9 mouse cellular contexts compared by ENCODE assay signal in genomic region chr15:101336474-101337174, GRCm38 (mm10). TPM values are rescaled to one million over a fixed set of nuclear protein-coding genes. Genes with fewer than 3 reads are reported as not detected.
DNase-seq lines count a peak whose midpoint lies in the region; ATAC-seq lines count a peak whose summit lies in the region.
"Had no signal": no experiment of that assay in that cellular context is flagged by ENCODE, and none has a peak within 500 bp of the region (broad histone marks: within the 10 kb centered on the region; RNA-seq: fewer than 3 reads in every experiment).

No protein-coding gene starts in this region.

- no peak for ATAC-seq in heart, embryonic 11.5 days (replicated peaks; ENCODE audit: insufficient number of reproducible peaks, low FRiP score, low TSS enrichment)
- peak; percentile 4; the same call in 1 of the 2 replicates for ATAC-seq in heart, embryonic 13.5 days (ENCODE audit: extremely low read depth, insufficient number of reproducible peaks, low FRiP score, low TSS enrichment)
- peak; percentile 40 for ATAC-seq in liver, embryonic 12.5 days
- no peak for ATAC-seq in megakaryocyte-erythroid progenitor cell, adult 5-6 weeks (replicated peaks; ENCODE audit: low FRiP score, low TSS enrichment, poor library complexity, severe bottlenecking)

- no peak overlapping the region for H3K4me3 ChIP-seq in heart, embryonic 11.5 days (ENCODE audit: low read depth, low read length)
- H3K4me3 ChIP-seq in heart, embryonic 13.5 days: no peak overlapping the region
- no peak overlapping the region for H3K4me3 ChIP-seq in liver, embryonic 12.5 days

- H3K9me3 ChIP-seq in heart, embryonic 11.5 days (replicated peaks; ENCODE audit: control insufficient read depth, low read length): no peaks in the 10 kb centered on the region
- no peaks in the 10 kb centered on the region for H3K9me3 ChIP-seq in heart, embryonic 13.5 days
- no peaks in the 10 kb centered on the region for H3K9me3 ChIP-seq in liver, embryonic 12.5 days (replicated peaks)

- 36% methylated on average over 24 of the region's 24 CpGs for WGBS in heart, embryonic 11.5 days (ENCODE audit: insufficient replicate concordance)
- WGBS in heart, embryonic 13.5 days: 34% methylated on average over 24 of the region's 24 CpGs
- 14% methylated on average over 24 of the region's 24 CpGs for WGBS in liver, embryonic 12.5 days (ENCODE audit: insufficient replicate concordance)

- peaks cover 13% of the 10 kb centered on the region; the same call in 1 of the 2 replicates for H3K27me3 ChIP-seq in heart, embryonic 11.5 days (ENCODE audit: control insufficient read depth, insufficient read depth, low read length)
- H3K27me3 ChIP-seq in heart, embryonic 13.5 days (replicated peaks): peaks cover 26% of the 10 kb centered on the region
- H3K27me3 ChIP-seq in liver, embryonic 12.5 days (replicated peaks): peaks cover 25% of the 10 kb centered on the region

- DNase-seq in heart, postnatal 4 days: no peak
- DNase-seq in urinary bladder, adult 2 months (ENCODE audit: low spot score): peak; percentile 84
- no peak for DNase-seq in embryo, embryonic 9.5 days (ENCODE audit: extremely low spot score)
- DNase-seq in natural killer cell, adult 2 months (ENCODE audit: low spot score in 2 of 2): no peak
- DNase-seq: cerebellum, adult 9-11 months had no signal

- no peak overlapping the region for H3K9ac ChIP-seq in heart, embryonic 11.5 days (ENCODE audit: low read depth, low read length)
- H3K9ac ChIP-seq in heart, embryonic 13.5 days: 0 out of 2 replicates have a peak overlapping the region, but pooled peaks have one; percentile 37
- H3K9ac ChIP-seq in liver, embryonic 12.5 days: no peak overlapping the region

- H3K4me2 ChIP-seq in heart, embryonic 11.5 days: 0 out of 2 replicates have a peak overlapping the region, but pooled peaks have one; percentile 8
- peak overlapping the region; percentile 14; the same call in 1 of the 2 replicates for H3K4me2 ChIP-seq in heart, embryonic 13.5 days
- H3K4me2 ChIP-seq in liver, embryonic 12.5 days: peak overlapping the region; percentile 44

- peak overlapping the region; percentile 48 for H3K27ac ChIP-seq in heart, embryonic 11.5 days (ENCODE audit: low read depth, low read length)
- H3K27ac ChIP-seq in heart, embryonic 13.5 days (replicated peaks): peak overlapping the region; percentile 69
- peak overlapping the region; percentile 58; the same call in 1 of the 2 replicates for H3K27ac ChIP-seq in liver, embryonic 12.5 days

- no peaks in the 10 kb centered on the region for H3K36me3 ChIP-seq in heart, embryonic 11.5 days (ENCODE audit: control insufficient read depth, insufficient read depth, low read length)
- no peaks in the 10 kb centered on the region for H3K36me3 ChIP-seq in heart, embryonic 13.5 days
- H3K36me3 ChIP-seq in liver, embryonic 12.5 days: no peaks in the 10 kb centered on the region

- H3K4me1 ChIP-seq in heart, embryonic 11.5 days (ENCODE audit: control insufficient read depth, insufficient read depth, low read length): peaks cover 4% of the 10 kb centered on the region
- H3K4me1 ChIP-seq in heart, embryonic 13.5 days: peaks cover 21% of the 10 kb centered on the region
- H3K4me1 ChIP-seq in liver, embryonic 12.5 days: peaks cover 17% of the 10 kb centered on the region; the same call in 1 of the 2 replicates

RNA-seq across cellular contexts. Expression of gene Krt80, which starts 33.3 kb away (rescaled TPM):
- 2.5 and 2.8 TPM in 2 replicates for polyA plus RNA-seq in heart, embryonic 11.5 days (2014; fragmentation: Nextera tagmentation; extraction: Ambion mirVana)
- total RNA-seq in heart, postnatal 4 days (2021): 10 to 100 TPM; 10.1 to 11.2 TPM
- 7.8 and 7.9 TPM in 2 replicates for polyA plus RNA-seq in heart, embryonic 13.5 days (2015; fragmentation: Nextera tagmentation; extraction: Ambion mirVana)
- 0.11 and 0.16 TPM in 2 replicates for polyA plus RNA-seq in liver, embryonic 12.5 days (2016; fragmentation: Nextera tagmentation; extraction: Ambion mirVana)
- 4.8 and 6.2 TPM in 2 replicates for polyA plus RNA-seq in urinary bladder, adult 2 months (2012; rRNA removed)
- not detected in 2 replicates for total RNA-seq in megakaryocyte-erythroid progenitor cell, adult 5-6 weeks (2014; fragmentation: Nextera tagmentation)
- total RNA-seq in megakaryocyte-erythroid progenitor cell, adult 5-6 weeks (2017): 0.57 TPM in 1 of 2 replicates, not detected in the other

RNA-seq across cellular contexts. Expression of gene 6030408B16Rik, which starts 43.6 kb away (rescaled TPM):
- polyA plus RNA-seq in heart, embryonic 11.5 days (2014; fragmentation: Nextera tagmentation; extraction: Ambion mirVana): 1.3 and 2.2 TPM in 2 replicates
- total RNA-seq in heart, postnatal 4 days (2021): 1 to 10 TPM; 4.3 to 4.6 TPM
- polyA plus RNA-seq in heart, embryonic 13.5 days (2015; fragmentation: Nextera tagmentation; extraction: Ambion mirVana): 2.4 and 3.0 TPM in 2 replicates
- polyA plus RNA-seq in liver, embryonic 12.5 days (2016; fragmentation: Nextera tagmentation; extraction: Ambion mirVana): 0.17 and 0.19 TPM in 2 replicates
- 2.2 and 3.5 TPM in 2 replicates for polyA plus RNA-seq in urinary bladder, adult 2 months (2012; rRNA removed)
- total RNA-seq in megakaryocyte-erythroid progenitor cell, adult 5-6 weeks (2014; fragmentation: Nextera tagmentation): not detected in 2 replicates
- total RNA-seq in megakaryocyte-erythroid progenitor cell, adult 5-6 weeks (2017): not detected in 2 replicates

RNA-seq across cellular contexts. Expression of gene Atg101, which starts 52.6 kb away (rescaled TPM):
- 49.4 and 50.1 TPM in 2 replicates for polyA plus RNA-seq in heart, embryonic 11.5 days (2014; fragmentation: Nextera tagmentation; extraction: Ambion mirVana)
- total RNA-seq in heart, postnatal 4 days (2021): 10 to 100 TPM; 21.7 to 23.3 TPM
- 50.6 and 56.1 TPM in 2 replicates for polyA plus RNA-seq in heart, embryonic 13.5 days (2015; fragmentation: Nextera tagmentation; extraction: Ambion mirVana)
- 31.5 and 31.7 TPM in 2 replicates for polyA plus RNA-seq in liver, embryonic 12.5 days (2016; fragmentation: Nextera tagmentation; extraction: Ambion mirVana)
- 40.5 and 54.0 TPM in 2 replicates for polyA plus RNA-seq in urinary bladder, adult 2 months (2012; rRNA removed)
- 14.7 and 18.0 TPM in 2 replicates for total RNA-seq in megakaryocyte-erythroid progenitor cell, adult 5-6 weeks (2014; fragmentation: Nextera tagmentation)
- 31.7 and 42.1 TPM in 2 replicates for total RNA-seq in megakaryocyte-erythroid progenitor cell, adult 5-6 weeks (2017)

Comparison
In these comparisons a context has a peak if more than half of its experiments do, and no peak if none do; other contexts are left out.
1. ATAC-seq: peak in heart, embryonic 13.5 days (single experiment) and liver, embryonic 12.5 days (single experiment); none in heart, embryonic 11.5 days (single experiment) and megakaryocyte-erythroid progenitor cell, adult 5-6 weeks (single experiment).
2. Peak in every context shown above with its lines, with median percentiles within 50 percentile points of each other: H3K27ac ChIP-seq and H3K4me2 ChIP-seq.